Mouse (Mus musculus): ENCODE measurements around the gene Hnrnpdl. TPM values are rescaled to one million over a fixed set of nuclear protein-coding genes. Genes with fewer than 3 reads are reported as not detected.

The Hnrnpdl gene
- total and polyA plus RNA-seq, 3 experiments, result 44.1 to 57.3 (median 57.1) TPM

DNA sequence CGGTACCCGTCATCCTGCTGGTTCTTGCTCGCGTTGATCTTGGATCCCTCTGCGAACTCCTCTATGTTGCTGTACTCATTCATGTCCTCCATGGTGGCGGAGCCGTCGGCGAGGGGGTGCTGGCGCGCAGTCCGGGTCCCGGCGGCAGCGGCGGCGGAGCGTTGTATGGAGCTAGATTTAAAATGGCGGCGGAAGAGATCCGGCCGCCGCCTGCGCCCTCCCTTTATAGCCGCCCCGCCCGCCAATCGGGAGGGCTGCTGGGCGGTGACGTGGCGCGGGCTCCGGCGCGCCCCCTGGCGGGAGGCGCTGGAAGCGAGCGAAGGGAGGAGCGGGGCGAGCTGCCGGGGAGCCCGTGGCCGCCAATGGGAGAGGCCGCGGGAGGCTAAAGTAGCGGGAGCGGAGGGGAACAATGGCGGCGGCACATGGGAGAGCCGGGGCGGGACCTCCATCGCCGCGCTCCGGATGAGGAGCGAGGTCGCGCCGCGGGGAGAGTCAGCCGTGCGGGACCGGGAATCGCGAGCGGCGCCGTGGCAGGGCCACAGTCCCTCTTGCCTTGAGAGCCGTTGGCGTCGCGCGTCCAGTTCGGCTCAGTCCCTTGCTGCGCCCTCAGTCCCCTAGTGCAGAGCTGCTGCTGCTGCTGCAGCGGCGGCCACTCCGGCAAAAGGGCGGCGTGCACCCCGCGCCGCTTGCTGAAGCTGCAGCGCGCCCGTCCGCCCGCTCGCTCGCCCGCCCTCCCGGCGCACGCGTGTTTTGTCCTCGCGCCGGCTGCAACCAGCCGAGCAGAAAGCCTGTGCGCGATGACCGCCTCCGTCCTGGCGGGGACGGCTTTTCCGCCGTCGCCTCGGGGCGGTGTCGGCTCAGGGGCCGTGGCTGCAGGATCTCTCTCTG, 506 bp downstream of the Hnrnpdl start:
- peaks cover 3% of the 10 kb centered on the region for H3K4me1 ChIP-seq (ENCODE audit: control insufficient read depth, insufficient read depth, low read length)
- peak; percentile 98 to 100 for DNase-seq
- peak overlapping the region; percentile 86 for H3K9ac ChIP-seq (ENCODE audit: low read depth, low read length)
- H3K4me3 ChIP-seq, result peak overlapping the region; percentile 98
- TF ChIP-seq POLR2A (IDR thresholded peaks at IDR 0.05; ENCODE audit: insufficient read depth, low read depth, low read length) (peak; percentile 88), EP300 (IDR thresholded peaks at IDR 0.05; ENCODE audit: insufficient read depth, low read depth, low read length) (no peak)
- intact Hi-C loops (cut with DNase I), result loop anchor here (1.0 to 5.0 kb wide), 3 partner anchors 61 to 458 kb away; partner anchors contain the start of gene Hnrnpd
- peaks cover 8% of the 10 kb centered on the region for H3K79me2 ChIP-seq (replicated peaks; ENCODE audit: control insufficient read depth, insufficient read depth, low read length)
- H3K27me3 ChIP-seq (ENCODE audit: control insufficient read depth, insufficient read depth, low read length), result no peaks in the 10 kb centered on the region
- under 1% methylated on average over 110 of the region's 113 CpGs for WGBS
- H3K27ac ChIP-seq, result peak overlapping the region; percentile 99
- H3K36me3 ChIP-seq (ENCODE audit: control insufficient read depth, insufficient read depth, low read length), result peaks cover 25% of the 10 kb centered on the region

DNA sequence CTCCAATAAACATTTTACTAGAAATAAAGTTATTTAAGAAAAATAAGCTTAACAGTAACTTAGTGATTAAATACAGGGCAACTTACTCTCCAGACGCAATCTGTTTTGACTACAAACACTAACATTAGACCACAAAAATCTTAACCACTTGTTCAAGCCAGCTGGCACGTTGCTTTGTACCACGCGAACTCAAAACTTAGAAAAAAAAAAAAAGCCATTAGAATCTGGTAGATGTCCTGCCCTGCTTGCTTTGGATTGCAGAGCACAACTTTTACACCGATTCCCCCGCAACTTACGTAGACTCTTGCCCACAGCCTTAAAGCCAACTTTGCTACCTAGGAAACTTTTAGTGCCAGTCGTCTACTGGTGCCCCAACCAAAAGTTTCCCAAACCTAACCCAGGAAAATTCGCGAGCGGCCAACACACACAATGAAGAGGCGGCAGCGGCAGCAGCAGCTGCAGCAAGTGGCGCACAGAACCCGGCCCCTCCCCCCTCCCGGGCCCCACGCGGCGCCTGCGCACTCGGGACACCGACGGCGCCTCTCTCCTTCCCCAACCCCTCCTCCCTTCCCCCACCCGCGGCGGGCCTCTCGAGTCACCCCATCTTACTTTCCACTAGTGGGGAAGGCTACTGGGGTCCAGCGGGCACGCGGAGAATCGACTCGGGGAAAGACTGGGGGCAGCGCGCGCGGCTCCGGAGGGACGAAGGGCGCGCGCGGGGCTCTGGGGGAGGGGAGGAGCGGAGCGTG, 1.3 kb downstream of the Hnrnpdl start:
- H3K27ac ChIP-seq, result peak overlapping the region; percentile 99
- intact Hi-C loops (cut with DNase I), result loop anchor here (5.0 kb wide), 2 partner anchors 111 to 459 kb away; no protein-coding TSS in a partner anchor
- no peaks in the 10 kb centered on the region for H3K27me3 ChIP-seq (ENCODE audit: control insufficient read depth, insufficient read depth, low read length)
- TF ChIP-seq CTCF (IDR thresholded peaks at IDR 0.05) (no peak), EP300 (IDR thresholded peaks at IDR 0.05; ENCODE audit: insufficient read depth, low read depth, low read length) (no peak), POLR2A (IDR thresholded peaks at IDR 0.05; ENCODE audit: insufficient read depth, low read depth, low read length) (no peak)
- DNase-seq, result peak; percentile 92 to 94
- H3K4me1 ChIP-seq (ENCODE audit: control insufficient read depth, insufficient read depth, low read length), result peaks cover 2% of the 10 kb centered on the region
- WGBS, result under 1% methylated on average over 45 of the region's 45 CpGs
- H3K4me3 ChIP-seq, result peak overlapping the region; percentile 98
- H3K9ac ChIP-seq (ENCODE audit: low read depth, low read length), result peak overlapping the region; percentile 86
- peaks cover 32% of the 10 kb centered on the region for H3K36me3 ChIP-seq (ENCODE audit: control insufficient read depth, insufficient read depth, low read length)
- peaks cover 8% of the 10 kb centered on the region for H3K79me2 ChIP-seq (replicated peaks; ENCODE audit: control insufficient read depth, insufficient read depth, low read length)

DNA sequence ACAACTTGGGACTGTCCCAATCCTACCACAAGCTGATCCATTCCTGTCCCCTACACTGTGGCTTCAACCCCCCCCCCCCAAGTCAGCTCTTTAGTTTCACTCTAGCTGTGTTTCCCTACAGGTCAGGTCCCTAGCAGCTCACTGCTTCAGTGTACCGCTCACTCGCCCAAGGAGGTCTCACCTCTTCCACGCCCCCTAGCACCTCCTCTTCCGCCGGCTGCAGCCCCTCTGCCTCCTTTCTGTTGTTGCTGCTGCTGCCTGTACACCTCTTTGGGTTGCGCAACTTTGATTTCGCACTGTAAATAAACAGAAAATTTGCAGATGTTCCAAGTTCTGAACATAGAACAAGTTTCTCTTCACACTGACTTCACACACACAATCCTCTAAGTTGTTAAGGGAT, 2.8 kb downstream of the Hnrnpdl start:
- DNase-seq, result no peak
- Histone ChIP-seq H3K9ac (ENCODE audit: low read depth, low read length) (peak overlapping the region; percentile 40; the same call in 1 of the 2 replicates), H3K36me3 (ENCODE audit: control insufficient read depth, insufficient read depth, low read length) (peaks cover 34% of the 10 kb centered on the region), H3K4me3 (peak overlapping the region; percentile 98), H3K4me1 (ENCODE audit: control insufficient read depth, insufficient read depth, low read length) (peaks cover 2% of the 10 kb centered on the region), H3K27me3 (ENCODE audit: control insufficient read depth, insufficient read depth, low read length) (no peaks in the 10 kb centered on the region), H3K79me2 (replicated peaks; ENCODE audit: control insufficient read depth, insufficient read depth, low read length) (peaks cover 5% of the 10 kb centered on the region), H3K27ac (0 out of 2 replicates have a peak overlapping the region, but pooled peaks have one; percentile 2)
- intact Hi-C loops (cut with DNase I), result loop anchor here (5.0 kb wide), 2 partner anchors 109 to 461 kb away; no protein-coding TSS in a partner anchor
- TF ChIP-seq POLR2A (IDR thresholded peaks at IDR 0.05; ENCODE audit: insufficient read depth, low read depth, low read length) (no peak), CTCF (IDR thresholded peaks at IDR 0.05) (no peak), EP300 (IDR thresholded peaks at IDR 0.05; ENCODE audit: insufficient read depth, low read depth, low read length) (no peak)
- WGBS, result 18% methylated on average over 7 of the region's 7 CpGs

DNA sequence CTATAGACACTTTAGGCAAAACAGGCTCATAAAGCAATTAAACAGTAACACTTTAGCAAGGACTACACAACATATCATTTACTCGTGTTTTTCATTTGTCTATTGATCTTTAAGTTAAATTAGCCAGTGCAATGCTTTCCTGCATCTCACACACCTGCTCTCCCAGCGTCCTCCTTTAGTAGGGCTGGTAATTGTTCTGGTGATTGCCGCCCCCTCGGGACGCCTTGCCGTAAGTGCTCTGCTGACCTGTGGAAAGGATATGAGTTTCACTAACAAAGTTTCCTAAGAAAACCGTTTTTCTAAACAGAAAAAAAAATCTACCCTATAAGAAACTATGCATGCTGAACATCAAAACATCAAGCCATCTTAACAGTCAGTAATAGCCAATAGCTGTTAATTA, 3.5 kb downstream of the Hnrnpdl start:
- Histone ChIP-seq H3K4me3 (no peak overlapping the region; the same call in 1 of the 2 replicates), H3K79me2 (replicated peaks; ENCODE audit: control insufficient read depth, insufficient read depth, low read length) (peaks cover 5% of the 10 kb centered on the region), H3K9ac (ENCODE audit: low read depth, low read length) (no peak overlapping the region), H3K27me3 (ENCODE audit: control insufficient read depth, insufficient read depth, low read length) (no peaks in the 10 kb centered on the region), H3K27ac (no peak overlapping the region), H3K4me1 (ENCODE audit: control insufficient read depth, insufficient read depth, low read length) (peaks cover 2% of the 10 kb centered on the region), H3K36me3 (ENCODE audit: control insufficient read depth, insufficient read depth, low read length) (peaks cover 34% of the 10 kb centered on the region)
- intact Hi-C loops (cut with DNase I), result loop anchor here (5.0 kb wide), 2 partner anchors 109 to 461 kb away; no protein-coding TSS in a partner anchor
- WGBS, result 11% methylated on average over 7 of the region's 7 CpGs
- no peak for DNase-seq
- peak; percentile 66 for TF ChIP-seq CTCF (IDR thresholded peaks at IDR 0.05)
- no peak for TF ChIP-seq POLR2A (IDR thresholded peaks at IDR 0.05; ENCODE audit: insufficient read depth, low read depth, low read length)

DNA sequence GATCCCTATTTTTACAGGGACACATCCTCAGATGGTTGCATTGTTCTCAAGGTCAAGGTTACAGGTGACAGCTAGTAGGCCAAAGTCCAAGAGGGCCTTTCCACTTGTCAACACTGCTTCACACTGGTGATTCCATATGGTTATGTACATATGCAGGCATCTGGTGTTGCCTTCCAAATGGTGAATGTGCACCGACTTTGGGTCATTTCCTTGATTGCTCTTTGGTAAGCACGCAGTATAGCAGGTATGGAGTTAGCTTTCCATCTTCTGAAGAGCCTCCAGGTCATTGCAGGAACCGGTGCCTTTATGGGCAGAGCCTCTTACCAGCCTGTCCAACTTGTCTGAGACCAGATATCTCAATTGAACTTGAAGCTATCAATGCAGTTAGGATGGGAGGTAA, 6.8 kb downstream of the Hnrnpdl start:
- Histone ChIP-seq H3K79me2 (replicated peaks; ENCODE audit: control insufficient read depth, insufficient read depth, low read length) (peaks cover 2% of the 10 kb centered on the region), H3K36me3 (ENCODE audit: control insufficient read depth, insufficient read depth, low read length) (peaks cover 35% of the 10 kb centered on the region), H3K9ac (ENCODE audit: low read depth, low read length) (no peak overlapping the region), H3K27ac (no peak overlapping the region), H3K27me3 (ENCODE audit: control insufficient read depth, insufficient read depth, low read length) (no peaks in the 10 kb centered on the region), H3K4me3 (no peak overlapping the region), H3K4me1 (ENCODE audit: control insufficient read depth, insufficient read depth, low read length) (peaks cover 4% of the 10 kb centered on the region)
- DNase-seq, result no peak
- no peak for TF ChIP-seq CTCF (IDR thresholded peaks at IDR 0.05)
- TF ChIP-seq EP300 (IDR thresholded peaks at IDR 0.05; ENCODE audit: insufficient read depth, low read depth, low read length), result no peak
- TF ChIP-seq POLR2A (IDR thresholded peaks at IDR 0.05; ENCODE audit: insufficient read depth, low read depth, low read length), result no peak
- 63% methylated on average over 3 of the region's 3 CpGs for WGBS
- intact Hi-C loops (cut with DNase I), result no loop called here

All from heart, adult 2 months (tissue).